ENCODE assay signal across 8 mouse cellular contexts in genomic region chr15:97247791-97248161, GRCm38 (mm10). TPM values are rescaled to one million over a fixed set of nuclear protein-coding genes. Genes with fewer than 3 reads are reported as not detected.
A peak's percentile ranks its signal among the peaks of the same experiment; 100 is the strongest.
DNase-seq lines count a peak whose midpoint lies in the region; ATAC-seq and TF ChIP-seq lines count a peak whose summit lies in the region.

No protein-coding gene starts in this region.

- no peak for DNase-seq in layer of hippocampus, adult 2 months (ENCODE audit: low spot score in 2 of 2)
- no peak for DNase-seq in layer of hippocampus, postnatal 25 days (ENCODE audit: extremely low spot score in 1 of 2, low spot score in 1 of 2)
- DNase-seq in T-cell, adult 2 months (ENCODE audit: low spot score), result peak; percentile 35
- DNase-seq in forelimb bud, embryonic 11.5 days (ENCODE audit: low read depth, low spot score), result peak; percentile 25
- DNase-seq in kidney, postnatal 14 days, result peak; percentile 53
- peak; percentile 49 for DNase-seq in thymus, postnatal 25 days
- no peak for DNase-seq in cerebellum, postnatal 4 days (ENCODE audit: low spot score in 2 of 2)

- peak overlapping the region; percentile 94 for H3K27ac ChIP-seq in layer of hippocampus, adult 2 months

- peak; percentile 48 for ATAC-seq in megakaryocyte-erythroid progenitor cell, adult 5-6 weeks (replicated peaks; ENCODE audit: low FRiP score, low TSS enrichment, poor library complexity, severe bottlenecking)

- peak overlapping the region; percentile 76 for H3K4me3 ChIP-seq in layer of hippocampus, adult 2 months

- TF ChIP-seq CTCF in layer of hippocampus, adult 2 months (conservative IDR thresholded peaks at IDR 0.05), result peak; percentile 32; the same call in 1 of the 2 replicates

RNA-seq across cellular contexts. Expression of gene Amigo2, which starts 0.7 kb away (rescaled TPM):
- total RNA-seq in layer of hippocampus, adult 2 months (2021), result 10 to 100 TPM; 22.2 to 22.9 TPM
- total RNA-seq in layer of hippocampus, postnatal 25 days (2021), result 10 to 100 TPM; 19.5 to 21.0 TPM
- total RNA-seq in megakaryocyte-erythroid progenitor cell, adult 5-6 weeks (2014; fragmentation: Nextera tagmentation), result 11.7 and 15.0 TPM in 2 replicates
- total RNA-seq in megakaryocyte-erythroid progenitor cell, adult 5-6 weeks (2017), result 14.0 and 15.9 TPM in 2 replicates

RNA-seq across cellular contexts. Expression of gene Pced1b, which starts 0.9 kb away (rescaled TPM):
- 10 to 100 TPM in 1 of 2 experiments, 1 to 10 TPM in 1; 6.7 to 11.1 TPM for total RNA-seq in layer of hippocampus, adult 2 months (2021)
- total RNA-seq in layer of hippocampus, postnatal 25 days (2021), result 1 to 10 TPM; 9.3 to 9.6 TPM
- total RNA-seq in megakaryocyte-erythroid progenitor cell, adult 5-6 weeks (2014; fragmentation: Nextera tagmentation), result 28.5 and 38.6 TPM in 2 replicates
- total RNA-seq in megakaryocyte-erythroid progenitor cell, adult 5-6 weeks (2017), result 5.3 and 6.4 TPM in 2 replicates

Comparison
In these comparisons a context has a peak if more than half of its experiments do, and no peak if none do; other contexts are left out.
1. DNase-seq: peak in T-cell, adult 2 months (single experiment), forelimb bud, embryonic 11.5 days (single experiment), kidney, postnatal 14 days (single experiment) and thymus, postnatal 25 days (single experiment); none in layer of hippocampus, adult 2 months (0 of 2), layer of hippocampus, postnatal 25 days (0 of 2) and cerebellum, postnatal 4 days (0 of 2).